Mouse (Mus musculus) CH12.LX (cell line): ENCODE measurements around the gene Serpinb1b. TPM values are rescaled to one million over a fixed set of nuclear protein-coding genes. Genes with fewer than 3 reads are reported as not detected.

Experiments
- DNase-seq: peaks from one replicate; pipeline ENCODE4 v3.0.0-alpha.2; 2013; ENCODE audit errors: extremely low read depth
- H3K27ac ChIP-seq: 2 replicates; pipeline ENCODE4 v1.5.1; 2012; ENCODE audit warnings: low read depth, mild to moderate bottlenecking, control low read depth, moderate library complexity; ENCODE audit not compliant: insufficient read depth
- H3K27me3 ChIP-seq: replicated peaks from 2 replicates; pipeline ENCODE3; 2012; ENCODE audit warnings: inconsistent platforms
- H3K36me3 ChIP-seq, 2 experiments: replicated peaks in 1 of 2; 2 replicates each; pipeline versions ENCODE3 to v1.6.1; 2012; ENCODE audit warnings: inconsistent platforms in 1 of 2, low read length in 1 of 2, mild to moderate bottlenecking in 1 of 2, mixed read lengths in 1 of 2, moderate library complexity in 1 of 2; ENCODE audit not compliant: control insufficient read depth in 1 of 2, insufficient read depth in 1 of 2
- H3K4me1 ChIP-seq, 2 experiments: 2 replicates each; pipeline ENCODE4 v1.6.1; 2012; ENCODE audit warnings: inconsistent platforms in 1 of 2, moderate library complexity in 1 of 2; ENCODE audit not compliant: insufficient read depth in 2 of 2, control insufficient read depth in 1 of 2
- H3K4me2 ChIP-seq: 2 replicates; pipeline ENCODE4 v1.6.1; 2012; ENCODE audit warnings: low read depth, mild to moderate bottlenecking, control low read depth; ENCODE audit not compliant: poor library complexity, insufficient read depth, severe bottlenecking
- H3K4me3 ChIP-seq, 3 experiments: fragments of 150-350 bp in 1 of 3; sonication (generic) in 1 of 3; replicated peaks in 1 of 3; 2 replicates each; pipeline versions ENCODE3 to v1.5.1; 2011 to 2012; ENCODE audit warnings: low read depth in 2 of 3, low read length in 2 of 3, mild to moderate bottlenecking in 2 of 3, moderate library complexity in 2 of 3, control low read depth in 1 of 3, improper control_type of control experiment in 1 of 3, inconsistent platforms in 1 of 3, mixed read lengths in 1 of 3; ENCODE audit not compliant: poor library complexity in 1 of 3
- H3K79me2 ChIP-seq: replicated peaks from 2 replicates; pipeline ENCODE4 v1.6.1; 2012; ENCODE audit warnings: mild to moderate bottlenecking, moderate library complexity; ENCODE audit not compliant: control insufficient read depth, poor library complexity, insufficient read depth, severe bottlenecking; ENCODE audit errors: extremely low read depth
- H3K9ac ChIP-seq: 2 replicates; pipeline ENCODE4 v1.6.1; 2012; ENCODE audit warnings: low read depth, mild to moderate bottlenecking, control low read depth, moderate library complexity; ENCODE audit not compliant: insufficient read depth
- H3K9me3 ChIP-seq: replicated peaks from 2 replicates; pipeline ENCODE3; 2012; ENCODE audit warnings: low read length, inconsistent platforms, mixed read lengths
- E2F4 ChIP-seq: IDR thresholded peaks from 2 replicates; pipeline ENCODE4 v1.6.1; 2011; ENCODE audit warnings: low read depth, low read length, improper control_type of control experiment; ENCODE audit not compliant: insufficient replicate concordance
- ELF1 ChIP-seq: IDR thresholded peaks from 2 replicates; pipeline ENCODE4 v1.6.1; 2014; ENCODE audit warnings: low read depth, mild to moderate bottlenecking, inconsistent platforms, low read length, improper control_type of control experiment
- EP300 ChIP-seq: IDR thresholded peaks from 2 replicates; pipeline ENCODE4 v1.6.1; 2011; ENCODE audit warnings: low read length, improper control_type of control experiment
- GABPA ChIP-seq: IDR thresholded peaks from 2 replicates; pipeline ENCODE4 v1.6.1; 2012; ENCODE audit warnings: low read depth, low read length, improper control_type of control experiment, inconsistent platforms; ENCODE audit not compliant: insufficient replicate concordance
- HCFC1 ChIP-seq: IDR thresholded peaks from 2 replicates; pipeline ENCODE4 v1.6.1; 2012; ENCODE audit warnings: low read depth, mild to moderate bottlenecking, inconsistent platforms, low read length, improper control_type of control experiment
- IRF4 ChIP-seq: IDR thresholded peaks from 2 replicates; pipeline ENCODE4 v1.6.1; 2014; ENCODE audit warnings: low read depth, mild to moderate bottlenecking, inconsistent platforms, low read length, improper control_type of control experiment
- JUN ChIP-seq: IDR thresholded peaks from 2 replicates; pipeline ENCODE4 v1.6.1; 2011; ENCODE audit warnings: low read depth, mild to moderate bottlenecking, low read length, improper control_type of control experiment, moderate library complexity; ENCODE audit not compliant: insufficient read depth
- MAFK ChIP-seq: IDR thresholded peaks from 2 replicates; pipeline ENCODE4 v1.6.1; 2011; ENCODE audit warnings: low read length, improper control_type of control experiment; ENCODE audit not compliant: insufficient replicate concordance
- MAZ ChIP-seq: IDR thresholded peaks from 2 replicates; pipeline ENCODE4 v1.6.1; 2012; ENCODE audit warnings: low read depth, mild to moderate bottlenecking, inconsistent platforms, low read length, improper control_type of control experiment, moderate library complexity
- MEF2A ChIP-seq: IDR thresholded peaks from 2 replicates; pipeline ENCODE4 v1.6.1; 2014; ENCODE audit warnings: low read depth, mild to moderate bottlenecking, inconsistent platforms, low read length, improper control_type of control experiment, borderline replicate concordance
- MXI1 ChIP-seq: IDR thresholded peaks from 2 replicates; pipeline ENCODE4 v1.6.1; 2011; ENCODE audit warnings: mild to moderate bottlenecking, low read depth, low read length, improper control_type of control experiment
- NELFE ChIP-seq: IDR thresholded peaks from 2 replicates; pipeline ENCODE4 v1.6.1; 2011; ENCODE audit warnings: low read depth, low read length, improper control_type of control experiment
- POLR2A ChIP-seq: IDR thresholded peaks from 2 replicates; pipeline ENCODE4 v1.6.1; 2011; ENCODE audit warnings: low read depth, mild to moderate bottlenecking, improper control_type of control experiment, low read length
- POLR2AphosphoS2 ChIP-seq: IDR thresholded peaks from 2 replicates; pipeline ENCODE4 v1.6.1; 2011; ENCODE audit warnings: low read depth, low read length, improper control_type of control experiment
- RAD21 ChIP-seq: IDR thresholded peaks from 2 replicates; pipeline ENCODE4 v1.6.1; 2011; ENCODE audit warnings: low read depth, mild to moderate bottlenecking, low read length, improper control_type of control experiment, moderate library complexity
- SIN3A ChIP-seq: IDR thresholded peaks from 2 replicates; pipeline ENCODE4 v1.6.1; 2012; ENCODE audit warnings: low read length, improper control_type of control experiment, inconsistent platforms
- SMC3 ChIP-seq: IDR thresholded peaks from 2 replicates; pipeline ENCODE4 v1.6.1; 2011; ENCODE audit warnings: low read depth, low read length, improper control_type of control experiment
- UBTF ChIP-seq: IDR thresholded peaks from 2 replicates; pipeline ENCODE4 v1.6.1; 2012; ENCODE audit warnings: low read depth, mild to moderate bottlenecking, inconsistent platforms, low read length, improper control_type of control experiment, moderate library complexity
- ZC3H11A ChIP-seq: IDR thresholded peaks from 2 replicates; pipeline ENCODE4 v1.6.1; 2012; ENCODE audit warnings: low read depth, mild to moderate bottlenecking, inconsistent platforms, low read length, improper control_type of control experiment
- ZKSCAN1 ChIP-seq: IDR thresholded peaks from 2 replicates; pipeline ENCODE4 v1.6.1; 2012; ENCODE audit warnings: low read depth, inconsistent platforms, low read length, improper control_type of control experiment, borderline replicate concordance
- ZMIZ1 ChIP-seq: IDR thresholded peaks from 2 replicates; pipeline ENCODE4 v1.6.1; 2012; ENCODE audit warnings: low read depth, mild to moderate bottlenecking, inconsistent platforms, low read length, improper control_type of control experiment
- ZNF384 ChIP-seq: IDR thresholded peaks from 2 replicates; pipeline ENCODE4 v1.6.1; 2012; ENCODE audit warnings: low read depth, low read length, improper control_type of control experiment, inconsistent platforms
- dilution Hi-C: fragments of 300-500 bp; cut with MboI; formaldehyde crosslinking; loops from 2 replicates; pipeline ENCODE4 v1.14.3; 2020; ENCODE audit warnings: low sequenced_read_pairs; ENCODE audit not compliant: extremely low pct_unique_long_range_greater_than_20kb, extremely low pct_ligation_motif_present
- in situ Hi-C: fragments of 300-500 bp; cut with MboI; formaldehyde crosslinking; loops from 3 replicates; pipeline ENCODE4 v1.14.3; 2019; ENCODE audit warnings: low sequenced_read_pairs, low pct_ligation_motif_present, low pct_unique_long_range_greater_than_20kb, mixed read lengths
- polyA plus RNA-seq: library from polyadenylated mRNA; unstranded; fragments of >175 nt; gene quantifications from 2 replicates; pipeline ENCODE4 v1.2.1, GENCODE M21; 2012; ENCODE audit warnings: low read depth; ENCODE audit not compliant: insufficient read length
- total RNA-seq, 2 experiments: library from RNA; depleted of rRNA; stranded (reverse); fragments of 300-350 nt in 1 of 2; fragments of >200 nt in 1 of 2; gene quantifications; 2 replicates each; pipeline ENCODE4 v1.2.3; 2012 to 2014

The Serpinb1b gene
- total and polyA plus RNA-seq, 3 experiments = 0.08 to 0.98 (median 0.64) TPM

DNA sequence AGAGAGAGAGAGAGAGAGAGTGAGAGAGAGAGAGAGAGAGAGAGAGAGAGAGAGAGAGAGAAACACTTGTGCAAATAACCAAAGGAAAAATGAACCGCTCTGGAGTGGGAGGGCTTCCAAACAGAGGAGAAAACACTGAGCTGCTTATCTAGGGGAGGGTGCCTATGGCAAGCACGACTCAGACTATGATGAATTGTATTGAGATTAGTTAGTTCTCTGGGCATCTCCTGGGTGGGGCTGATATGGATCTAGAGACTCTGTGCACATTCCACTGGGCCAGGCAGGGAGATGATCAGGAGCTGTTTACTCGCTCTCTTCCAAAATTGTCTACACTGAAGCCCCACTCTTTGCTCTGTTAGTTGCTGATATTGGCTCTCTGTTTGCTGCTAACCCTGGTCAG, 26.7 kb upstream of the Serpinb1b start:
- no peaks in the 10 kb centered on the region for H3K36me3 ChIP-seq
- H3K4me1 ChIP-seq = peaks cover 0 to 4% of the 10 kb centered on the region in 2 experiments; a peak in 1 of 4 replicates
- dilution Hi-C loops (no loop called here), in situ Hi-C loops (no loop called here)
- DNase-seq = no peak
- H3K27ac ChIP-seq = no peak overlapping the region
- H3K9ac ChIP-seq = no peak overlapping the region
- TF ChIP-seq UBTF (no peak), JUN (no peak), POLR2AphosphoS2 (no peak), ELF1 (no peak), RAD21 (no peak), NELFE (no peak), ZC3H11A (no peak), IRF4 (no peak), MEF2A (no peak), MAZ (no peak), HCFC1 (no peak), GABPA (no peak), E2F4 (no peak)
- TF ChIP-seq, all 38 proteins: peak for 0
- H3K9me3 ChIP-seq = no peaks in the 10 kb centered on the region
- H3K27me3 ChIP-seq = no peaks in the 10 kb centered on the region
- H3K79me2 ChIP-seq = no peaks in the 10 kb centered on the region
- no peak overlapping the region for H3K4me2 ChIP-seq
- no peak overlapping the region for H3K4me3 ChIP-seq

DNA sequence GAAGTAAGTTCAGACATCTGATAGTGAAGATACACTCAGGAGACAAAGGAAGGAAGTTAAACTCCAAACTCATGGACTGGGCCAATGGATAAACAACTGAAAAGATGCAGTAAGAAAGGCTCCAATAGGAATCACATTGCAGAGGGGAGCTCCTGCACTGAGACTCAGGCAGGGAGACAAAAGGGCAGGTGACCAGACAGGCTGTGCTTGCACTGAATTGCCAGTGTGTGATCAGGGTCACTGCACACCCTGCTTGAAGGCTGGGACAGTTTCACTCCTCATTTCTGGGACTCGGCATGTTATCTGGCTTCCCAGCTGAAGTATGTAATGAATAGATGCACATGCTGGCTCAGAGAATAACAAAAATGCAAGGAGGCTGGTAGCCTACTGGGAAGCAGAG, 15.3 kb upstream of the Serpinb1b start:
- Histone ChIP-seq H3K79me2 (no peaks in the 10 kb centered on the region), H3K4me2 (no peak overlapping the region), H3K27ac (no peak overlapping the region), H3K4me3 (no peak overlapping the region), H3K9me3 (peaks cover 2% of the 10 kb centered on the region), H3K36me3 (no peaks in the 10 kb centered on the region), H3K9ac (no peak overlapping the region), H3K27me3 (no peaks in the 10 kb centered on the region), H3K4me1 (0 out of 4 replicates have a peak, but pooled peaks cover 0 to 2% of the 10 kb centered on the region in 2 experiments)
- in situ Hi-C loops (no loop called here), dilution Hi-C loops (no loop called here)
- TF ChIP-seq SMC3 (no peak), ZNF384 (no peak), SIN3A (no peak), ZC3H11A (no peak), MXI1 (no peak), ZKSCAN1 (no peak), ZMIZ1 (no peak), MAZ (no peak), MAFK (no peak), EP300 (no peak), POLR2A (no peak), POLR2AphosphoS2 (no peak)
- DNase-seq = no peak
